Mouse (Mus musculus) thymus, postnatal 4 days (tissue): ENCODE measurements around the gene Rapgef3.

Source experiments
- DNase-seq: peaks from one replicate; pipeline ENCODE4 v3.0.0; 2021

Rapgef3 gene

GRCm38 (mm10) chr15:97718535-97719155 lies 49.1 kb downstream of the Rapgef3 start:
- DNase-seq, result peak; percentile 52

GRCm38 (mm10) chr15:97717861-97718534 lies 49.8 kb downstream of the Rapgef3 start:
- peak; percentile 89 for DNase-seq

- no peak for DNase-seq
Measured at GRCm38 (mm10) chr15:97716782-97717181, 51.0 kb downstream of the Rapgef3 start.

- DNase-seq, result no peak
Measured at GRCm38 (mm10) chr15:97715734-97716133, 52.0 kb downstream of the Rapgef3 start.

- no peak for DNase-seq
Measured at GRCm38 (mm10) chr15:97715083-97715482, 52.7 kb downstream of the Rapgef3 start.

GRCm38 (mm10) chr15:97712546-97712945 lies 55.2 kb downstream of the Rapgef3 start:
- no peak for DNase-seq

- no peak for DNase-seq
Measured at GRCm38 (mm10) chr15:97710906-97711305, 56.9 kb downstream of the Rapgef3 start.

GRCm38 (mm10) chr15:97705211-97706050 lies 62.3 kb downstream of the Rapgef3 start, which contains the start of gene Rpap3:
Gene Rpap3, minus strand, starts transcription at chr15:97705825.
- DNase-seq, result peak; percentile 92

- no peak for DNase-seq
Measured at GRCm38 (mm10) chr15:97696616-97697015, 71.2 kb downstream of the Rapgef3 start.
